Mouse (Mus musculus) erythroblast, adult 5-6 weeks (primary cell): Measurements from ENCODE around the gene Rpl3. TPM values are rescaled to one million over a fixed set of nuclear protein-coding genes. Genes with fewer than 3 reads are reported as not detected.

Experiments used
- ATAC-seq: replicated peaks from 2 replicates; pipeline ENCODE4 v1.8.0; 2016; ENCODE audit warnings: moderate number of reproducible peaks, mild to moderate bottlenecking, moderate TSS enrichment, inconsistent platforms; ENCODE audit not compliant: poor library complexity, low FRiP score, severe bottlenecking
- total RNA-seq, 2 experiments: library from RNA; stranded (forward) in 1 of 2; stranded (reverse) in 1 of 2; fragments of 150-400 nt in 1 of 2; fragments of 200-764, 138-1000 nt in 1 of 2; gene quantifications; 2 replicates each; pipeline versions ENCODE4 v1.2.3 to v1.2.4; 2015 to 2017; ENCODE audit warnings: low replicate concordance in 2 of 2

The Rpl3 gene
- total RNA-seq, 2 experiments from 2014 or later, result 449 to 532 TPM

- no peak for ATAC-seq
These were observed 24.5 kb upstream of the Rpl3 start for GRCm38 (mm10) chr15:80115866-80116794.

GRCm38 (mm10) chr15:80115256-80115655 is 23.6 kb upstream of the Rpl3 start:
- ATAC-seq, result no peak; the same call in 1 of the 2 replicates

- ATAC-seq, result no peak
These were observed 22.7 kb upstream of the Rpl3 start for GRCm38 (mm10) chr15:80114414-80114813.

GRCm38 (mm10) chr15:80112499-80112898 is 20.8 kb upstream of the Rpl3 start:
- no peak for ATAC-seq

- no peak for ATAC-seq
These were observed 19.8 kb upstream of the Rpl3 start for GRCm38 (mm10) chr15:80111436-80111835.

- ATAC-seq, result no peak
These were observed 15.9 kb upstream of the Rpl3 start for GRCm38 (mm10) chr15:80107575-80107974.

GRCm38 (mm10) chr15:80107143-80107542 is 15.5 kb upstream of the Rpl3 start:
- no peak for ATAC-seq

GRCm38 (mm10) chr15:80105490-80106410 is 14.1 kb upstream of the Rpl3 start:
- no peak for ATAC-seq

GRCm38 (mm10) chr15:80102495-80102894 is 10.8 kb upstream of the Rpl3 start:
- no peak for ATAC-seq

- no peak for ATAC-seq
These were observed 9.8 kb upstream of the Rpl3 start for GRCm38 (mm10) chr15:80101503-80101902.

GRCm38 (mm10) chr15:80100871-80101270 is 9.2 kb upstream of the Rpl3 start:
- ATAC-seq, result no peak

GRCm38 (mm10) chr15:80100196-80100595 is 8.5 kb upstream of the Rpl3 start:
- no peak for ATAC-seq

GRCm38 (mm10) chr15:80099477-80099876 is 7.8 kb upstream of the Rpl3 start:
- no peak for ATAC-seq

GRCm38 (mm10) chr15:80098809-80099208 is 7.1 kb upstream of the Rpl3 start:
- ATAC-seq, result peak; percentile 21

GRCm38 (mm10) chr15:80097999-80098461 is 6.4 kb upstream of the Rpl3 start:
- ATAC-seq, result peak; percentile 76

- ATAC-seq, result peak; percentile 81
These were observed 5.5 kb upstream of the Rpl3 start for GRCm38 (mm10) chr15:80096946-80097881.

- no peak for ATAC-seq
These were observed 4.7 kb upstream of the Rpl3 start for GRCm38 (mm10) chr15:80096406-80096805.

GRCm38 (mm10) chr15:80095596-80095995 is 3.9 kb upstream of the Rpl3 start:
- no peak for ATAC-seq

GRCm38 (mm10) chr15:80094201-80094600 is 2.5 kb upstream of the Rpl3 start:
- no peak for ATAC-seq
